Mouse (Mus musculus): ENCODE measurements around the gene Trp53inp2. TPM values are rescaled to one million over a fixed set of nuclear protein-coding genes. Genes with fewer than 3 reads are reported as not detected.

The Trp53inp2 gene
- polyA plus RNA-seq, 1 experiment, result 141 TPM

- no peak overlapping the region for H3K4me3 ChIP-seq (ENCODE audit: insufficient read depth, low read depth, low read length)
- peaks cover 4% of the 10 kb centered on the region for H3K36me3 ChIP-seq (ENCODE audit: control insufficient read depth, insufficient read depth, low read length)
- H3K27me3 ChIP-seq (replicated peaks; ENCODE audit: control insufficient read depth, insufficient read depth, low read length), result no peaks in the 10 kb centered on the region
- H3K27ac ChIP-seq (ENCODE audit: insufficient read depth, low read depth, low read length), result no peak overlapping the region
- no peak for DNase-seq
- TF ChIP-seq POLR2A (IDR thresholded peaks at IDR 0.05; ENCODE audit: low read depth, low read length), result no peak
- no peak for TF ChIP-seq CTCF (conservative IDR thresholded peaks at IDR 0.05; ENCODE audit: insufficient read depth, insufficient read length, low read depth, low read length)
- H3K4me1 ChIP-seq (ENCODE audit: control insufficient read depth, insufficient read depth, low read length), result no peaks in the 10 kb centered on the region
Observed at GRCm38 (mm10) chr2:155400276-155400675, 19.4 kb downstream of the Trp53inp2 start.

- 93% methylated on average over 4 of the region's 4 CpGs for WGBS
- H3K27me3 ChIP-seq (replicated peaks; ENCODE audit: control insufficient read depth, insufficient read depth, low read length), result no peaks in the 10 kb centered on the region
- peaks cover 4% of the 10 kb centered on the region for H3K36me3 ChIP-seq (ENCODE audit: control insufficient read depth, insufficient read depth, low read length)
- TF ChIP-seq CTCF (conservative IDR thresholded peaks at IDR 0.05; ENCODE audit: insufficient read depth, insufficient read length, low read depth, low read length) (no peak), POLR2A (IDR thresholded peaks at IDR 0.05; ENCODE audit: low read depth, low read length) (no peak)
- DNase-seq, result no peak
- no peaks in the 10 kb centered on the region for H3K4me1 ChIP-seq (ENCODE audit: control insufficient read depth, insufficient read depth, low read length)
- no peak overlapping the region for H3K27ac ChIP-seq (ENCODE audit: insufficient read depth, low read depth, low read length)
- no peak overlapping the region for H3K4me3 ChIP-seq (ENCODE audit: insufficient read depth, low read depth, low read length)
Observed at GRCm38 (mm10) chr2:155401926-155402325, 21.1 kb downstream of the Trp53inp2 start.

GRCm38 (mm10) chr2:155404635-155405034 is 23.8 kb downstream of the Trp53inp2 start:
- H3K4me3 ChIP-seq (ENCODE audit: insufficient read depth, low read depth, low read length), result no peak overlapping the region
- H3K36me3 ChIP-seq (ENCODE audit: control insufficient read depth, insufficient read depth, low read length), result peaks cover 11% of the 10 kb centered on the region
- no peaks in the 10 kb centered on the region for H3K4me1 ChIP-seq (ENCODE audit: control insufficient read depth, insufficient read depth, low read length)
- H3K27ac ChIP-seq (ENCODE audit: insufficient read depth, low read depth, low read length), result no peak overlapping the region
- TF ChIP-seq CTCF (conservative IDR thresholded peaks at IDR 0.05; ENCODE audit: insufficient read depth, insufficient read length, low read depth, low read length), result no peak
- no peak for TF ChIP-seq POLR2A (IDR thresholded peaks at IDR 0.05; ENCODE audit: low read depth, low read length)
- WGBS, result 90% methylated on average over 1 of the region's 1 CpGs
- H3K27me3 ChIP-seq (replicated peaks; ENCODE audit: control insufficient read depth, insufficient read depth, low read length), result no peaks in the 10 kb centered on the region
- no peak for DNase-seq

GRCm38 (mm10) chr2:155420911-155421310 is 40.1 kb downstream of the Trp53inp2 start:
- Histone ChIP-seq H3K27ac (ENCODE audit: insufficient read depth, low read depth, low read length) (no peak overlapping the region), H3K27me3 (replicated peaks; ENCODE audit: control insufficient read depth, insufficient read depth, low read length) (no peaks in the 10 kb centered on the region), H3K36me3 (ENCODE audit: control insufficient read depth, insufficient read depth, low read length) (peaks cover 8% of the 10 kb centered on the region), H3K4me3 (ENCODE audit: insufficient read depth, low read depth, low read length) (no peak overlapping the region), H3K4me1 (ENCODE audit: control insufficient read depth, insufficient read depth, low read length) (no peaks in the 10 kb centered on the region)
- no peak for DNase-seq
- no peak for TF ChIP-seq CTCF (conservative IDR thresholded peaks at IDR 0.05; ENCODE audit: insufficient read depth, insufficient read length, low read depth, low read length)
- TF ChIP-seq POLR2A (IDR thresholded peaks at IDR 0.05; ENCODE audit: low read depth, low read length), result no peak
- WGBS, result 88% methylated on average over 2 of the region's 2 CpGs

GRCm38 (mm10) chr2:155436445-155436844 is 55.6 kb downstream of the Trp53inp2 start:
- no peaks in the 10 kb centered on the region for H3K4me1 ChIP-seq (ENCODE audit: control insufficient read depth, insufficient read depth, low read length)
- no peaks in the 10 kb centered on the region for H3K27me3 ChIP-seq (replicated peaks; ENCODE audit: control insufficient read depth, insufficient read depth, low read length)
- peaks cover 6% of the 10 kb centered on the region for H3K36me3 ChIP-seq (ENCODE audit: control insufficient read depth, insufficient read depth, low read length)
- H3K4me3 ChIP-seq (ENCODE audit: insufficient read depth, low read depth, low read length), result no peak overlapping the region
- TF ChIP-seq POLR2A (IDR thresholded peaks at IDR 0.05; ENCODE audit: low read depth, low read length) (no peak), CTCF (conservative IDR thresholded peaks at IDR 0.05; ENCODE audit: insufficient read depth, insufficient read length, low read depth, low read length) (no peak)
- no peak overlapping the region for H3K27ac ChIP-seq (ENCODE audit: insufficient read depth, low read depth, low read length)
- peak; percentile 19 for DNase-seq

Other genes with a start within 250 kb of the Trp53inp2 start
- 15.0 and 17.6 TPM in 2 replicates for gene Itch, start 247.6 kb upstream of the Trp53inp2 start, polyA plus RNA-seq (2012; rRNA removed)
- 327 and 373 TPM in 2 replicates for gene Dynlrb1, start 144.5 kb upstream of the Trp53inp2 start, polyA plus RNA-seq (2012; rRNA removed)
- 212 and 233 TPM in 2 replicates for gene Map1lc3a, start 104.8 kb upstream of the Trp53inp2 start, polyA plus RNA-seq (2012; rRNA removed)
- gene Pigu, start 23.6 kb upstream of the Trp53inp2 start, polyA plus RNA-seq (2012; rRNA removed), result 40.0 and 40.1 TPM in 2 replicates
- gene Ncoa6, start 92.8 kb downstream of the Trp53inp2 start, polyA plus RNA-seq (2012; rRNA removed), result 25.4 and 40.6 TPM in 2 replicates
- 149 and 173 TPM in 2 replicates for gene Acss2, start 136.9 kb downstream of the Trp53inp2 start, polyA plus RNA-seq (2012; rRNA removed)
- gene Ggt7, start 137.2 kb downstream of the Trp53inp2 start, polyA plus RNA-seq (2012; rRNA removed), result 2.4 and 4.8 TPM in 2 replicates
- gene Gss, start 211.8 kb downstream of the Trp53inp2 start, polyA plus RNA-seq (2012; rRNA removed), result 248 and 308 TPM in 2 replicates
- 0.05 TPM in 1 of 2 replicates, not detected in the other for gene Myh7b, start 230.2 kb downstream of the Trp53inp2 start, polyA plus RNA-seq (2012; rRNA removed)